8 mouse cellular contexts compared by ENCODE assay signal in genomic region chr6:91719865-91720533, GRCm38 (mm10). TPM values are rescaled to one million over a fixed set of nuclear protein-coding genes. Genes with fewer than 3 reads are reported as not detected.
A peak's percentile ranks its signal among the peaks of the same experiment; 100 is the strongest.
DNase-seq lines count a peak whose midpoint lies in the region; ATAC-seq lines count a peak whose summit lies in the region.

No protein-coding gene starts in this region.

- H3K9me3 ChIP-seq in hindbrain, embryonic 13.5 days = no peaks in the 10 kb centered on the region
- no peaks in the 10 kb centered on the region for H3K9me3 ChIP-seq in stomach, embryonic 15.5 days

- H3K9ac ChIP-seq in hindbrain, embryonic 13.5 days = peak overlapping the region; percentile 55
- H3K9ac ChIP-seq in stomach, embryonic 15.5 days = no peak overlapping the region

- H3K4me1 ChIP-seq in hindbrain, embryonic 13.5 days (replicated peaks) = peaks cover 55% of the 10 kb centered on the region
- H3K4me1 ChIP-seq in stomach, embryonic 15.5 days = peaks cover 19% of the 10 kb centered on the region

- ATAC-seq in hindbrain, embryonic 13.5 days (ENCODE audit: low FRiP score) = peak; percentile 79
- ATAC-seq in stomach, embryonic 15.5 days (ENCODE audit: insufficient read depth, low FRiP score, low read depth) = no peak
- no peak for ATAC-seq in megakaryocyte-erythroid progenitor cell, adult 5-6 weeks (replicated peaks; ENCODE audit: low FRiP score, low TSS enrichment, poor library complexity, severe bottlenecking)

- no peaks in the 10 kb centered on the region for H3K27me3 ChIP-seq in hindbrain, embryonic 13.5 days
- H3K27me3 ChIP-seq in stomach, embryonic 15.5 days (replicated peaks) = no peaks in the 10 kb centered on the region

- H3K27ac ChIP-seq in hindbrain, embryonic 13.5 days = peak overlapping the region; percentile 94
- peak overlapping the region; percentile 51 for H3K27ac ChIP-seq in stomach, embryonic 15.5 days

- H3K36me3 ChIP-seq in hindbrain, embryonic 13.5 days = peaks cover 31% of the 10 kb centered on the region
- peaks cover 8% of the 10 kb centered on the region; the same call in 1 of the 2 replicates for H3K36me3 ChIP-seq in stomach, embryonic 15.5 days

- whole genome bisulfite sequencing in hindbrain, embryonic 13.5 days = 5% methylated on average over 9 of the region's 9 CpGs
- 17% methylated on average over 9 of the region's 9 CpGs for WGBS in stomach, embryonic 15.5 days

- peak overlapping the region; percentile 36 for H3K4me2 ChIP-seq in hindbrain, embryonic 13.5 days
- H3K4me2 ChIP-seq in stomach, embryonic 15.5 days = no peak overlapping the region

- H3K4me3 ChIP-seq in hindbrain, embryonic 13.5 days = 0 out of 2 replicates have a peak overlapping the region, but pooled peaks have one; percentile 1
- no peak overlapping the region for H3K4me3 ChIP-seq in stomach, embryonic 15.5 days (replicated peaks)

- DNase-seq in layer of hippocampus, adult 18-20 months (ENCODE audit: low spot score in 2 of 2) = peak; percentile 33 to 52
- DNase-seq in layer of hippocampus, adult 9-11 months = no peak
- DNase-seq in embryo, embryonic 11 days = peak; percentile 78
- peak; percentile 39 for DNase-seq in lung, postnatal 36 days
- no peak for DNase-seq in adrenal gland, postnatal 25 days

RNA-seq across cellular contexts. Expression of gene Slc6a6, which starts 36.1 kb away (rescaled TPM):
- 100 to 1,000 TPM; 115 to 116 TPM for total RNA-seq in layer of hippocampus, adult 18-20 months (2021)
- 91.0 and 98.3 TPM in 2 replicates for polyA plus RNA-seq in hindbrain, embryonic 13.5 days (2015; fragmentation: Nextera tagmentation; extraction: Ambion mirVana)
- polyA plus RNA-seq in stomach, embryonic 15.5 days (2015; fragmentation: Nextera tagmentation; extraction: Ambion mirVana) = 54.6 and 63.0 TPM in 2 replicates
- 34.0 and 48.8 TPM in 2 replicates for total RNA-seq in megakaryocyte-erythroid progenitor cell, adult 5-6 weeks (2014; fragmentation: Nextera tagmentation)
- 19.8 and 21.3 TPM in 2 replicates for total RNA-seq in megakaryocyte-erythroid progenitor cell, adult 5-6 weeks (2017)
- total RNA-seq in adrenal gland, postnatal 25 days (2021) = 598 and 906 TPM in 2 replicates

Comparison
In these comparisons a context has a peak if more than half of its experiments do, and no peak if none do; other contexts are left out.
1. DNase-seq: peak in layer of hippocampus, adult 18-20 months (2 of 2), embryo, embryonic 11 days (single experiment) and lung, postnatal 36 days (single experiment); none in layer of hippocampus, adult 9-11 months (single experiment) and adrenal gland, postnatal 25 days (single experiment).